Mouse (Mus musculus) bone marrow macrophage, adult 2 months (primary cell): Measurements from ENCODE around the gene Ecm2.

Source experiments
- CTCF ChIP-seq: IDR thresholded peaks from 2 replicates; pipeline ENCODE4 v1.5.1; 2012; ENCODE audit warnings: low read depth, mild to moderate bottlenecking, low read length, moderate library complexity
- POLR2A ChIP-seq: IDR thresholded peaks from 2 replicates; pipeline ENCODE4 v1.6.1; 2012; ENCODE audit warnings: mild to moderate bottlenecking, low read depth, low read length, borderline replicate concordance

- TF ChIP-seq CTCF (no peak), POLR2A (no peak)
These were observed 35.6 kb upstream of the Ecm2 start for GRCm38 (mm10) chr13:49469002-49469401.
